Mouse (Mus musculus) limb, embryonic 12.5 days (tissue): ENCODE results near the gene Tlx1. TPM values are rescaled to one million over a fixed set of nuclear protein-coding genes. Genes with fewer than 3 reads are reported as not detected.

Source experiments
- ATAC-seq: fragments of 200-750 bp; cut with Nextera tagmentation; 2 replicates; pipeline ENCODE4 v1.8.0; 2017; ENCODE audit warnings: low read depth, moderate TSS enrichment; ENCODE audit not compliant: insufficient number of reproducible peaks, insufficient read depth, low FRiP score, low TSS enrichment
- H3K27ac ChIP-seq: fragments of 300-500 bp; sonication (generic); 2 replicates; pipeline ENCODE4 v1.5.1; 2016; ENCODE audit warnings: mild to moderate bottlenecking, moderate library complexity
- H3K27me3 ChIP-seq: fragments of 300-500 bp; sonication (generic); 2 replicates; pipeline ENCODE4 v1.6.1; 2016; ENCODE audit warnings: mild to moderate bottlenecking, moderate library complexity
- H3K36me3 ChIP-seq: fragments of 300-500 bp; sonication (generic); 2 replicates; pipeline ENCODE4 v1.6.1; 2016; ENCODE audit warnings: mild to moderate bottlenecking, moderate library complexity
- H3K4me1 ChIP-seq: fragments of 300-500 bp; sonication (generic); replicated peaks from 2 replicates; pipeline ENCODE4 v1.6.1; 2016
- H3K4me2 ChIP-seq: fragments of 300-500 bp; sonication (generic); 2 replicates; pipeline ENCODE4 v1.6.1; 2016; ENCODE audit warnings: mild to moderate bottlenecking, moderate library complexity
- H3K4me3 ChIP-seq: fragments of 300-500 bp; sonication (generic); replicated peaks from 2 replicates; pipeline ENCODE4 v1.5.1; 2016; ENCODE audit warnings: mild to moderate bottlenecking
- H3K9ac ChIP-seq: fragments of 300-500 bp; sonication (generic); replicated peaks from 2 replicates; pipeline ENCODE4 v1.6.1; 2016; ENCODE audit warnings: mild to moderate bottlenecking, moderate library complexity
- H3K9me3 ChIP-seq: fragments of 300-500 bp; sonication (generic); 2 replicates; pipeline ENCODE4 v1.6.1; 2016; ENCODE audit warnings: mild to moderate bottlenecking, moderate library complexity
- WGBS: fragments of 180-500 bp; shearing (Covaris S2); methylation state at CpG from one replicate; pipeline ENCODE4 v1.1.7; 2016; 5-methylcytosine and 5-hydroxymethylcytosine counted together
- polyA plus RNA-seq: library from polyadenylated mRNA; unstranded; fragments of >200 nt; fragmentation: Nextera tagmentation; extraction: Ambion mirVana; gene quantifications from 2 replicates; pipeline ENCODE4 v1.2.1, GENCODE M21; 2016

Gene Tlx1
- polyA plus RNA-seq, 1 experiment from 2014 or later, result 0.39 TPM

GRCm38 (mm10) chr19:45147071-45147470 lies 3.4 kb upstream of the Tlx1 start:
- H3K27me3 ChIP-seq, result peaks cover 99% of the 10 kb centered on the region
- no peaks in the 10 kb centered on the region for H3K9me3 ChIP-seq
- H3K36me3 ChIP-seq, result no peaks in the 10 kb centered on the region
- no peak overlapping the region for H3K9ac ChIP-seq
- H3K4me1 ChIP-seq, result peaks cover 21% of the 10 kb centered on the region
- H3K4me3 ChIP-seq, result no peak overlapping the region
- H3K27ac ChIP-seq, result no peak overlapping the region
- no peak for ATAC-seq
- no peak overlapping the region for H3K4me2 ChIP-seq
- WGBS, result under 1% methylated on average over 4 of the region's 4 CpGs

- Histone ChIP-seq H3K9ac (no peak overlapping the region), H3K27me3 (peaks cover 98% of the 10 kb centered on the region), H3K4me1 (peaks cover 29% of the 10 kb centered on the region), H3K4me3 (peak overlapping the region; percentile 32), H3K27ac (no peak overlapping the region), H3K4me2 (peak overlapping the region; percentile 55), H3K36me3 (no peaks in the 10 kb centered on the region), H3K9me3 (no peaks in the 10 kb centered on the region)
- 2% methylated on average over 36 of the region's 36 CpGs for WGBS
- ATAC-seq, result no peak
Measured at GRCm38 (mm10) chr19:45151361-45152182, 1.1 kb downstream of the Tlx1 start.

- Histone ChIP-seq H3K4me1 (peaks cover 29% of the 10 kb centered on the region), H3K27me3 (peaks cover 98% of the 10 kb centered on the region), H3K4me3 (no peak overlapping the region), H3K36me3 (no peaks in the 10 kb centered on the region), H3K9ac (no peak overlapping the region), H3K27ac (no peak overlapping the region), H3K4me2 (no peak overlapping the region), H3K9me3 (no peaks in the 10 kb centered on the region)
- ATAC-seq, result no peak
- 5% methylated on average over 8 of the region's 8 CpGs for WGBS
Measured at GRCm38 (mm10) chr19:45152183-45152650, 1.7 kb downstream of the Tlx1 start.

GRCm38 (mm10) chr19:45153311-45154058 lies 3.0 kb downstream of the Tlx1 start:
- H3K27me3 ChIP-seq, result peaks cover 97% of the 10 kb centered on the region
- ATAC-seq, result no peak
- peaks cover 29% of the 10 kb centered on the region for H3K4me1 ChIP-seq
- peak overlapping the region; percentile 13 for H3K4me3 ChIP-seq
- H3K4me2 ChIP-seq, result peak overlapping the region; percentile 27
- WGBS, result under 1% methylated on average over 44 of the region's 44 CpGs
- H3K9me3 ChIP-seq, result no peaks in the 10 kb centered on the region
- no peak overlapping the region for H3K27ac ChIP-seq
- no peak overlapping the region; the same call in 1 of the 2 replicates for H3K9ac ChIP-seq
- no peaks in the 10 kb centered on the region for H3K36me3 ChIP-seq

GRCm38 (mm10) chr19:45154059-45154386 lies 3.5 kb downstream of the Tlx1 start:
- H3K9me3 ChIP-seq, result no peaks in the 10 kb centered on the region
- peaks cover 97% of the 10 kb centered on the region for H3K27me3 ChIP-seq
- ATAC-seq, result no peak
- peak overlapping the region; percentile 13 for H3K4me3 ChIP-seq
- no peak overlapping the region for H3K27ac ChIP-seq
- H3K9ac ChIP-seq, result no peak overlapping the region
- WGBS, result under 1% methylated on average over 20 of the region's 24 CpGs
- peak overlapping the region; percentile 27 for H3K4me2 ChIP-seq
- H3K4me1 ChIP-seq, result peaks cover 29% of the 10 kb centered on the region
- no peaks in the 10 kb centered on the region for H3K36me3 ChIP-seq

- no peaks in the 10 kb centered on the region for H3K36me3 ChIP-seq
- no peaks in the 10 kb centered on the region for H3K9me3 ChIP-seq
- peak overlapping the region; percentile 27; the same call in 1 of the 2 replicates for H3K4me2 ChIP-seq
- peaks cover 29% of the 10 kb centered on the region for H3K4me1 ChIP-seq
- under 1% methylated on average over 18 of the region's 18 CpGs for WGBS
- H3K4me3 ChIP-seq, result no peak overlapping the region
- no peak for ATAC-seq
- peaks cover 98% of the 10 kb centered on the region for H3K27me3 ChIP-seq
- no peak overlapping the region for H3K9ac ChIP-seq
- H3K27ac ChIP-seq, result no peak overlapping the region
Measured at GRCm38 (mm10) chr19:45154521-45154920, 4.0 kb downstream of the Tlx1 start.

GRCm38 (mm10) chr19:45155141-45155790 lies 4.8 kb downstream of the Tlx1 start:
- Histone ChIP-seq H3K27me3 (peaks cover 98% of the 10 kb centered on the region), H3K9me3 (no peaks in the 10 kb centered on the region), H3K4me3 (no peak overlapping the region), H3K4me2 (no peak overlapping the region), H3K36me3 (no peaks in the 10 kb centered on the region), H3K4me1 (peaks cover 27% of the 10 kb centered on the region), H3K9ac (no peak overlapping the region), H3K27ac (no peak overlapping the region)
- 2% methylated on average over 15 of the region's 15 CpGs for WGBS
- ATAC-seq, result no peak

GRCm38 (mm10) chr19:45155791-45156186 lies 5.3 kb downstream of the Tlx1 start:
- no peaks in the 10 kb centered on the region for H3K36me3 ChIP-seq
- peaks cover 98% of the 10 kb centered on the region for H3K27me3 ChIP-seq
- H3K27ac ChIP-seq, result no peak overlapping the region
- WGBS, result under 1% methylated on average over 26 of the region's 26 CpGs
- H3K9ac ChIP-seq, result no peak overlapping the region
- H3K4me3 ChIP-seq, result 0 out of 2 replicates have a peak overlapping the region, but pooled peaks have one; percentile 1
- peaks cover 22% of the 10 kb centered on the region for H3K4me1 ChIP-seq
- no peak overlapping the region for H3K4me2 ChIP-seq
- no peak for ATAC-seq
- H3K9me3 ChIP-seq, result no peaks in the 10 kb centered on the region

- Histone ChIP-seq H3K27ac (no peak overlapping the region), H3K4me1 (peaks cover 16% of the 10 kb centered on the region), H3K4me3 (no peak overlapping the region), H3K36me3 (no peaks in the 10 kb centered on the region), H3K4me2 (no peak overlapping the region), H3K9ac (no peak overlapping the region), H3K9me3 (no peaks in the 10 kb centered on the region), H3K27me3 (peaks cover 98% of the 10 kb centered on the region)
- ATAC-seq, result no peak
- WGBS, result 2% methylated on average over 5 of the region's 5 CpGs
Measured at GRCm38 (mm10) chr19:45156381-45156780, 5.9 kb downstream of the Tlx1 start.

GRCm38 (mm10) chr19:45158201-45158600 lies 7.7 kb downstream of the Tlx1 start:
- 3% methylated on average over 4 of the region's 4 CpGs for WGBS
- no peak for ATAC-seq

GRCm38 (mm10) chr19:45158896-45159295 lies 8.4 kb downstream of the Tlx1 start:
- Histone ChIP-seq H3K27ac (no peak overlapping the region), H3K27me3 (peaks cover 98% of the 10 kb centered on the region), H3K4me1 (peaks cover 11% of the 10 kb centered on the region), H3K9me3 (no peaks in the 10 kb centered on the region), H3K36me3 (no peaks in the 10 kb centered on the region), H3K9ac (no peak overlapping the region), H3K4me2 (no peak overlapping the region), H3K4me3 (no peak overlapping the region)
- ATAC-seq, result no peak
- under 1% methylated on average over 20 of the region's 20 CpGs for WGBS

More at GRCm38 (mm10) chr19:45158201-45158600, 7.7 kb downstream of the Tlx1 start:
- H3K27me3 ChIP-seq, result peaks cover 98% of the 10 kb centered on the region
- no peak overlapping the region for H3K27ac ChIP-seq
- H3K4me1 ChIP-seq, result peaks cover 16% of the 10 kb centered on the region
- H3K4me2 ChIP-seq, result no peak overlapping the region
- H3K9ac ChIP-seq, result no peak overlapping the region
- H3K9me3 ChIP-seq, result no peaks in the 10 kb centered on the region
- no peak overlapping the region for H3K4me3 ChIP-seq
- H3K36me3 ChIP-seq, result no peaks in the 10 kb centered on the region
